Mouse (Mus musculus) lung, postnatal 0 days (tissue): ENCODE data around the gene Slc35g1.

Experiments used
- CTCF ChIP-seq: IDR thresholded peaks from 2 replicates; pipeline ENCODE4 v1.5.1; 2016; ENCODE audit warnings: antibody characterized with exemption, mild to moderate bottlenecking
- EP300 ChIP-seq: IDR thresholded peaks from 2 replicates; pipeline ENCODE4 v1.6.1; 2016; ENCODE audit warnings: antibody characterized with exemption, mild to moderate bottlenecking, control low read depth

GRCm38 (mm10) chr19:38418819-38419423 lies 23.1 kb downstream of the Slc35g1 start:
- TF ChIP-seq EP300 (no peak), CTCF (no peak)
